In the genomic region with DNA sequence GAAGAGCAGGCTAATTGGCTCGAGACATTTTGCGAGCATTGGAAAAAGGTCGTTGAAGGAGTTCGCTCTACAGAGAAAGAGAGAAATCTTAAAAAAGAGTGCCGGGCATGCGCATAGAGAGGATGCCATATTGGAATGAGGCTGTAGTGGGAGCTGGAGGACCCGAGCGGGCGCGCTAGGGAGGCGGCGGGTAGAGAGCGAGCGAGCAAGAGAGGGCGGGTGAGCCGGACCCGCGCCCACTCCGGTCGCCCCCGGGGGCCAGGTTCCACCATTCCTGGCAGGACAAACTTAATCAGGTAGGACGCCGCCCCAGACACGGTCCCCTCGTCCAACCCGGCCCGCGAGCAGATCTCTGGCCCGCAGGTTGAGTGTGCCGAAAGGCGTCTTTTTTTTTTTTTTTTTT, we compare ENCODE assay signal across 8 mouse cellular contexts. TPM values are rescaled to one million over a fixed set of nuclear protein-coding genes. Genes with fewer than 3 reads are reported as not detected.
A peak's percentile ranks its signal among the peaks of the same experiment; 100 is the strongest.
DNase-seq lines count a peak whose midpoint lies in the region; ATAC-seq lines count a peak whose summit lies in the region.

No protein-coding gene starts in this region.

- H3K4me3 ChIP-seq in hindbrain, embryonic 10.5 days = peak overlapping the region; percentile 69

- peak overlapping the region; percentile 77 for H3K27ac ChIP-seq in hindbrain, embryonic 10.5 days

- H3K27me3 ChIP-seq in hindbrain, embryonic 10.5 days (ENCODE audit: insufficient read depth, poor library complexity, severe bottlenecking) = peaks cover 88% of the 10 kb centered on the region

- peaks cover 30% of the 10 kb centered on the region for H3K4me1 ChIP-seq in hindbrain, embryonic 10.5 days (replicated peaks)

- peak; percentile 82 for ATAC-seq in frontal cortex, adult (ENCODE audit: low TSS enrichment)

- WGBS in hindbrain, embryonic 10.5 days = under 1% methylated on average over 31 of the region's 31 CpGs

- no peaks in the 10 kb centered on the region for H3K9me3 ChIP-seq in hindbrain, embryonic 10.5 days

- H3K36me3 ChIP-seq in hindbrain, embryonic 10.5 days = no peaks in the 10 kb centered on the region

- DNase-seq in Muller cell, postnatal 12 days (ENCODE audit: inconsistent ontology term) = peak; percentile 78
- peak; percentile 14 for DNase-seq in cerebellum, adult 8-10 months
- DNase-seq in hindbrain, embryonic 10.5 days (ENCODE audit: low spot score) = peak; percentile 83
- DNase-seq in layer of hippocampus, postnatal 14 days (ENCODE audit: low spot score in 2 of 2) = peak; percentile 65 to 77
- DNase-seq in lung, postnatal 25 days (ENCODE audit: low spot score) = peak; percentile 27
- DNase-seq in retina, embryonic 14.5 days (ENCODE audit: low spot score) = peak; percentile 83
- DNase-seq in urinary bladder, adult 18-20 months (ENCODE audit: low spot score in 2 of 2) = peak; percentile 20 to 35

RNA-seq across cellular contexts. Expression of a gene that starts 2.0 kb away (rescaled TPM):
- 1.6 and 2.6 TPM in 2 replicates for polyA plus RNA-seq in hindbrain, embryonic 10.5 days (2016; fragmentation: Nextera tagmentation; extraction: Ambion mirVana)
- 1 to 10 TPM; 5.0 to 6.1 TPM for total RNA-seq in layer of hippocampus, postnatal 14 days (2021)

Comparison
In these comparisons a context has a peak if more than half of its experiments do, and no peak if none do; other contexts are left out.
1. Peak in every context shown above with its lines: DNase-seq, ATAC-seq, H3K4me3 ChIP-seq and H3K27ac ChIP-seq.
2. DNase-seq: peak in every context shown above with its lines; median percentile 83 in hindbrain, embryonic 10.5 days; 83 in retina, embryonic 14.5 days; 78 in Muller cell, postnatal 12 days; 71 in layer of hippocampus, postnatal 14 days; 28 in urinary bladder, adult 18-20 months; 27 in lung, postnatal 25 days; 14 in cerebellum, adult 8-10 months.